Mouse (Mus musculus): ENCODE measurements at regions not wholly inside any gene's neighbourhood (a gene's known extent, or its start where the extent isn't known, plus 50 kb on each side); places are given as distances from the start of the nearest gene placed in this dataset.

- Histone ChIP-seq H3K9me3 (no peaks in the 10 kb centered on the region), H3K4me3 (no peak overlapping the region), H3K4me1 (no peaks in the 10 kb centered on the region), H3K9ac (no peak overlapping the region), H3K36me3 (no peaks in the 10 kb centered on the region), H3K27ac (no peak overlapping the region), H3K27me3 (no peaks in the 10 kb centered on the region), H3K4me2 (no peak overlapping the region)
- peak; percentile 74; the same call in 1 of the 2 replicates for ATAC-seq (ENCODE audit: borderline replicate concordance, extremely low read depth, low FRiP score, low TSS enrichment)
Measured at GRCm38 (mm10) chr2:101220759-101221158, 403.8 kb upstream of the Rag2 start.

GRCm38 (mm10) chr2:101242983-101243382 lies 381.5 kb upstream of the Rag2 start:
- Histone ChIP-seq H3K9ac (no peak overlapping the region), H3K4me2 (no peak overlapping the region), H3K4me3 (no peak overlapping the region), H3K9me3 (no peaks in the 10 kb centered on the region), H3K27me3 (no peaks in the 10 kb centered on the region), H3K36me3 (no peaks in the 10 kb centered on the region), H3K4me1 (no peaks in the 10 kb centered on the region), H3K27ac (no peak overlapping the region)
- ATAC-seq (ENCODE audit: borderline replicate concordance, extremely low read depth, low FRiP score, low TSS enrichment) = no peak
- WGBS = 67% methylated on average over 3 of the region's 3 CpGs

- 56% methylated on average over 2 of the region's 2 CpGs for WGBS
- no peak overlapping the region for H3K4me2 ChIP-seq
Measured at GRCm38 (mm10) chr2:101247133-101247532, 377.4 kb upstream of the Rag2 start.

GRCm38 (mm10) chr2:101252228-101252627 lies 372.3 kb upstream of the Rag2 start:
- no peak overlapping the region for H3K9ac ChIP-seq

More at GRCm38 (mm10) chr2:101247133-101247532, 377.4 kb upstream of the Rag2 start:
- Histone ChIP-seq H3K9ac (no peak overlapping the region), H3K9me3 (no peaks in the 10 kb centered on the region), H3K4me3 (no peak overlapping the region), H3K27me3 (no peaks in the 10 kb centered on the region), H3K4me1 (no peaks in the 10 kb centered on the region), H3K27ac (no peak overlapping the region), H3K36me3 (no peaks in the 10 kb centered on the region)
- no peak for ATAC-seq (ENCODE audit: borderline replicate concordance, extremely low read depth, low FRiP score, low TSS enrichment)

GRCm38 (mm10) chr2:101256464-101256863 lies 368.1 kb upstream of the Rag2 start:
- no peak overlapping the region for H3K27ac ChIP-seq
- no peak overlapping the region for H3K4me3 ChIP-seq
- WGBS = 59% methylated on average over 3 of the region's 3 CpGs
- no peak overlapping the region for H3K4me2 ChIP-seq
- H3K36me3 ChIP-seq = no peaks in the 10 kb centered on the region
- no peak overlapping the region for H3K9ac ChIP-seq
- H3K4me1 ChIP-seq = no peaks in the 10 kb centered on the region
- ATAC-seq (ENCODE audit: borderline replicate concordance, extremely low read depth, low FRiP score, low TSS enrichment) = no peak
- no peaks in the 10 kb centered on the region for H3K27me3 ChIP-seq
- no peaks in the 10 kb centered on the region for H3K9me3 ChIP-seq

More at GRCm38 (mm10) chr2:101252228-101252627, 372.3 kb upstream of the Rag2 start:
- no peak overlapping the region for H3K27ac ChIP-seq
- no peak overlapping the region for H3K4me3 ChIP-seq
- H3K4me1 ChIP-seq = no peaks in the 10 kb centered on the region
- 75% methylated on average over 3 of the region's 3 CpGs for WGBS
- H3K4me2 ChIP-seq = no peak overlapping the region
- no peaks in the 10 kb centered on the region for H3K9me3 ChIP-seq
- H3K27me3 ChIP-seq = no peaks in the 10 kb centered on the region
- ATAC-seq (ENCODE audit: borderline replicate concordance, extremely low read depth, low FRiP score, low TSS enrichment) = no peak
- no peaks in the 10 kb centered on the region for H3K36me3 ChIP-seq

- H3K9ac ChIP-seq = no peak overlapping the region
- H3K27ac ChIP-seq = no peak overlapping the region
- no peak overlapping the region for H3K4me3 ChIP-seq
- H3K36me3 ChIP-seq = no peaks in the 10 kb centered on the region
- H3K4me2 ChIP-seq = no peak overlapping the region
- WGBS = 65% methylated on average over 4 of the region's 4 CpGs
- no peaks in the 10 kb centered on the region for H3K27me3 ChIP-seq
- H3K4me1 ChIP-seq = no peaks in the 10 kb centered on the region
- no peaks in the 10 kb centered on the region for H3K9me3 ChIP-seq
- ATAC-seq (ENCODE audit: borderline replicate concordance, extremely low read depth, low FRiP score, low TSS enrichment) = no peak
Measured at GRCm38 (mm10) chr2:101263934-101264333, 360.6 kb upstream of the Rag2 start.

- Histone ChIP-seq H3K9me3 (no peaks in the 10 kb centered on the region), H3K27me3 (no peaks in the 10 kb centered on the region), H3K4me2 (no peak overlapping the region), H3K36me3 (no peaks in the 10 kb centered on the region), H3K9ac (no peak overlapping the region), H3K4me3 (no peak overlapping the region), H3K4me1 (no peaks in the 10 kb centered on the region), H3K27ac (no peak overlapping the region)
- ATAC-seq (ENCODE audit: borderline replicate concordance, extremely low read depth, low FRiP score, low TSS enrichment) = no peak
- 49% methylated on average over 2 of the region's 2 CpGs for WGBS
Measured at GRCm38 (mm10) chr2:101266685-101267374, 357.7 kb upstream of the Rag2 start.

GRCm38 (mm10) chr2:101274045-101274664 lies 350.4 kb upstream of the Rag2 start:
- Histone ChIP-seq H3K9me3 (no peaks in the 10 kb centered on the region), H3K27me3 (no peaks in the 10 kb centered on the region), H3K4me2 (no peak overlapping the region), H3K9ac (no peak overlapping the region), H3K27ac (no peak overlapping the region), H3K4me1 (no peaks in the 10 kb centered on the region), H3K36me3 (no peaks in the 10 kb centered on the region), H3K4me3 (no peak overlapping the region)
- no peak for ATAC-seq (ENCODE audit: borderline replicate concordance, extremely low read depth, low FRiP score, low TSS enrichment)
- WGBS = 57% methylated on average over 3 of the region's 3 CpGs

GRCm38 (mm10) chr2:101284886-101285285 lies 339.6 kb upstream of the Rag2 start:
- Histone ChIP-seq H3K9ac (no peak overlapping the region), H3K4me3 (no peak overlapping the region), H3K27ac (no peak overlapping the region), H3K27me3 (no peaks in the 10 kb centered on the region), H3K4me2 (no peak overlapping the region), H3K36me3 (no peaks in the 10 kb centered on the region), H3K4me1 (no peaks in the 10 kb centered on the region), H3K9me3 (no peaks in the 10 kb centered on the region)
- no peak for ATAC-seq (ENCODE audit: borderline replicate concordance, extremely low read depth, low FRiP score, low TSS enrichment)

GRCm38 (mm10) chr2:101288119-101288518 lies 336.4 kb upstream of the Rag2 start:
- no peak overlapping the region for H3K4me2 ChIP-seq
- H3K4me3 ChIP-seq = no peak overlapping the region
- H3K27me3 ChIP-seq = no peaks in the 10 kb centered on the region
- no peak overlapping the region for H3K27ac ChIP-seq
- WGBS = 71% methylated on average over 1 of the region's 1 CpGs
- no peaks in the 10 kb centered on the region for H3K4me1 ChIP-seq
- no peaks in the 10 kb centered on the region for H3K36me3 ChIP-seq
- H3K9ac ChIP-seq = no peak overlapping the region
- ATAC-seq (ENCODE audit: borderline replicate concordance, extremely low read depth, low FRiP score, low TSS enrichment) = no peak
- no peaks in the 10 kb centered on the region for H3K9me3 ChIP-seq

- Histone ChIP-seq H3K9ac (no peak overlapping the region), H3K4me1 (no peaks in the 10 kb centered on the region), H3K27ac (no peak overlapping the region), H3K4me3 (no peak overlapping the region), H3K4me2 (no peak overlapping the region), H3K9me3 (no peaks in the 10 kb centered on the region), H3K36me3 (no peaks in the 10 kb centered on the region), H3K27me3 (no peaks in the 10 kb centered on the region)
- 26% methylated on average over 2 of the region's 2 CpGs for WGBS
- no peak for ATAC-seq (ENCODE audit: borderline replicate concordance, extremely low read depth, low FRiP score, low TSS enrichment)
Measured at GRCm38 (mm10) chr2:101289168-101289567, 335.4 kb upstream of the Rag2 start.

GRCm38 (mm10) chr2:101290738-101291137 lies 333.8 kb upstream of the Rag2 start:
- Histone ChIP-seq H3K36me3 (no peaks in the 10 kb centered on the region), H3K9me3 (no peaks in the 10 kb centered on the region), H3K9ac (no peak overlapping the region), H3K27me3 (no peaks in the 10 kb centered on the region), H3K4me1 (no peaks in the 10 kb centered on the region), H3K27ac (no peak overlapping the region), H3K4me2 (no peak overlapping the region), H3K4me3 (no peak overlapping the region)
- 82% methylated on average over 4 of the region's 4 CpGs for WGBS
- ATAC-seq (ENCODE audit: borderline replicate concordance, extremely low read depth, low FRiP score, low TSS enrichment) = no peak

Measured in lung, embryonic 15.5 days (tissue).